Mouse (Mus musculus): ENCODE results near the gene Stxbp3. TPM values are rescaled to one million over a fixed set of nuclear protein-coding genes. Genes with fewer than 3 reads are reported as not detected.
A peak's percentile ranks its signal among the peaks of the same experiment; 100 is the strongest.
"Not testable (repeated sequence)": the region's sequence is repeated elsewhere in the genome, so short reads cannot be mapped to it uniquely, and the experiment has no call there.

Stxbp3 gene
- total RNA-seq (2021): 10 to 100 TPM; 23.5 to 29.3 TPM

GRCm38 (mm10) chr3:108840000-108840715 is at the start of gene Stxbp3:
TSS of gene Stxbp3 (minus strand) at chr3:108840526.
- intact Hi-C loops (cut with DNase I): loop anchor here (1.0 to 5.0 kb wide), 2 partner anchors 71 to 222 kb away; partner anchors contain the start of gene Prpf38b
- peak; percentile 100 for DNase-seq

- intact Hi-C loops (cut with DNase I): no loop called here
- no peak for DNase-seq
Observed at GRCm38 (mm10) chr3:108889908-108890307, 49.6 kb upstream of the Stxbp3 start, which contains the start of gene Fndc7. TSS of gene Fndc7 (minus strand) at chr3:108890008.

- no peak for DNase-seq
- intact Hi-C loops (cut with DNase I): no loop called here
Observed at GRCm38 (mm10) chr3:108887618-108887975, 47.3 kb upstream of the Stxbp3 start.

GRCm38 (mm10) chr3:108886934-108887617 is 46.8 kb upstream of the Stxbp3 start:
- intact Hi-C loops (cut with DNase I): no loop called here
- DNase-seq: no peak

GRCm38 (mm10) chr3:108885686-108886530 is 45.6 kb upstream of the Stxbp3 start:
- peak in 1 of 2 experiments; percentile 30 for DNase-seq
- intact Hi-C loops (cut with DNase I): no loop called here

- intact Hi-C loops (cut with DNase I): no loop called here
Observed at GRCm38 (mm10) chr3:108884706-108885289, 44.5 kb upstream of the Stxbp3 start.

GRCm38 (mm10) chr3:108883067-108883466 is 42.7 kb upstream of the Stxbp3 start:
- intact Hi-C loops (cut with DNase I): no loop called here
- no peak for DNase-seq

More at GRCm38 (mm10) chr3:108884706-108885289, 44.5 kb upstream of the Stxbp3 start:
- no peak for DNase-seq

- intact Hi-C loops (cut with DNase I); DNase-seq: not testable (repeated sequence)
Observed at GRCm38 (mm10) chr3:108881873-108882272, 41.5 kb upstream of the Stxbp3 start.

- peak in 1 of 2 experiments; percentile 20 for DNase-seq
- intact Hi-C loops (cut with DNase I): no loop called here
Observed at GRCm38 (mm10) chr3:108880544-108881507, 40.5 kb upstream of the Stxbp3 start.

- intact Hi-C loops (cut with DNase I): no loop called here
- no peak for DNase-seq
Observed at GRCm38 (mm10) chr3:108879836-108880435, 39.6 kb upstream of the Stxbp3 start.

GRCm38 (mm10) chr3:108879129-108879528 is 38.8 kb upstream of the Stxbp3 start:
- intact Hi-C loops (cut with DNase I): no loop called here
- no peak for DNase-seq

- intact Hi-C loops (cut with DNase I): no loop called here
- no peak for DNase-seq
Observed at GRCm38 (mm10) chr3:108870631-108871030, 30.3 kb upstream of the Stxbp3 start.

GRCm38 (mm10) chr3:108867449-108867848 is 27.1 kb upstream of the Stxbp3 start:
- no peak for DNase-seq
- intact Hi-C loops (cut with DNase I): no loop called here

- intact Hi-C loops (cut with DNase I): no loop called here
- no peak for DNase-seq
Observed at GRCm38 (mm10) chr3:108865676-108866075, 25.4 kb upstream of the Stxbp3 start.

GRCm38 (mm10) chr3:108865129-108865528 is 24.8 kb upstream of the Stxbp3 start:
- DNase-seq: no peak
- intact Hi-C loops (cut with DNase I): no loop called here

GRCm38 (mm10) chr3:108863091-108863490 is 22.8 kb upstream of the Stxbp3 start:
- no peak for DNase-seq
- intact Hi-C loops (cut with DNase I): no loop called here

- DNase-seq; intact Hi-C loops (cut with DNase I): not testable (repeated sequence)
Observed at GRCm38 (mm10) chr3:108862282-108862681, 22.0 kb upstream of the Stxbp3 start.

- DNase-seq: no peak
- intact Hi-C loops (cut with DNase I): no loop called here
Observed at GRCm38 (mm10) chr3:108860786-108861185, 20.5 kb upstream of the Stxbp3 start.

- DNase-seq: peak in 1 of 2 experiments; percentile 58
- intact Hi-C loops (cut with DNase I): no loop called here
Observed at GRCm38 (mm10) chr3:108858231-108858770, 18.0 kb upstream of the Stxbp3 start.
